Mouse (Mus musculus): Measurements from ENCODE around the gene Tssk1. TPM values are rescaled to one million over a fixed set of nuclear protein-coding genes. Genes with fewer than 3 reads are reported as not detected.
A peak's percentile ranks its signal among the peaks of the same experiment; 100 is the strongest.

Tssk1 gene
- polyA plus RNA-seq, 1 experiment from 2014 or later, result not detected

DNA sequence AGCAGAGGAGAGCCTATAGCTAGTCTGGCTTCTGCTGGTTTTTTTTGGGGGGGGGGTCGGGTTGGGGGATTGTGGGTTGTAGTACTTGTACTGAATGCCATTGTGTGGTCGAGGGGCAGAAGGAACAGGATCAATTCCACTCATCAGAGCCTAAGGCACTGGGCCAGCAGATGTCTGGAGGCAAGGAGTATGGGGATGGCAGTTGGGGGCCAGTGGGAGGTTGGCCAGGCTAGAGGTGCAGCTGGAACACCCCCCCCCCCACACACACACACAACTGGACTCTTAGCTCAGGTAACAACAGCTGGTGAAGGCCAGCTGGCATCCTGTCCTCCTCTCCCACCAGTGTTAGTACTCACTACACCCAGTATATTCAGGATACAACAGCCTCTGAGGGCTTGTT, 35.2 kb downstream of the Tssk1 start:
- H3K36me3 ChIP-seq (replicated peaks), result peaks cover 15% of the 10 kb centered on the region
- H3K4me2 ChIP-seq, result peak overlapping the region; percentile 100; the same call in 1 of the 2 replicates
- ATAC-seq (ENCODE audit: insufficient read depth), result no peak
- H3K9ac ChIP-seq, result no peak overlapping the region
- 22% methylated on average over 2 of the region's 2 CpGs for WGBS (ENCODE audit: insufficient replicate concordance)
- peak overlapping the region; percentile 92 for H3K27ac ChIP-seq (replicated peaks)
- no peaks in the 10 kb centered on the region for H3K9me3 ChIP-seq (replicated peaks)
- peaks cover 57% of the 10 kb centered on the region for H3K4me1 ChIP-seq (replicated peaks)
- no peaks in the 10 kb centered on the region for H3K27me3 ChIP-seq
- no peak overlapping the region for H3K4me3 ChIP-seq (replicated peaks)

DNA sequence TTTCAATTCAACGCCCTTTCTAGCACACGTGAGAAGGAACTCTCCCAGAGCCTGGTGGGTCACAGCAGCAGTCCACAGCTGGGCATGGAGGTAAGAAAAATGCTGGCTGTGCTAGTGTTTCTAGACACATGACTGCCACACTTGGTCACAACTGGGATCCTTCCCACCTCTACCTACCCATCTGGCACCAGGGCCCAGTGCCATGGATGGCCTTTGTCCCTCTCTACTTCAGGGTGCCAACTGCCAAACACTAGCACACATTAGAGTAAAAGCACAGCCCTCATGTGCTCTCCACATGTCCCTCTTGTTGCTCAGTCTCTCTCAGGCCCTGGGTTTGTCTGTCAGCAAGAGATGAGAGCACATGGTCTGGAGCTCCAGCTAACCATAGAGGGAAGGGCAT, 35.6 kb downstream of the Tssk1 start:
- peaks cover 15% of the 10 kb centered on the region for H3K36me3 ChIP-seq (replicated peaks)
- 86% methylated on average over 2 of the region's 2 CpGs for WGBS (ENCODE audit: insufficient replicate concordance)
- no peaks in the 10 kb centered on the region for H3K27me3 ChIP-seq
- H3K4me1 ChIP-seq (replicated peaks), result peaks cover 62% of the 10 kb centered on the region
- H3K27ac ChIP-seq (replicated peaks), result peak overlapping the region; percentile 14; the same call in 1 of the 2 replicates
- no peak for ATAC-seq (ENCODE audit: insufficient read depth)
- no peak overlapping the region for H3K9ac ChIP-seq
- H3K4me2 ChIP-seq, result no peak overlapping the region
- H3K9me3 ChIP-seq (replicated peaks), result no peaks in the 10 kb centered on the region
- H3K4me3 ChIP-seq (replicated peaks), result no peak overlapping the region

DNA sequence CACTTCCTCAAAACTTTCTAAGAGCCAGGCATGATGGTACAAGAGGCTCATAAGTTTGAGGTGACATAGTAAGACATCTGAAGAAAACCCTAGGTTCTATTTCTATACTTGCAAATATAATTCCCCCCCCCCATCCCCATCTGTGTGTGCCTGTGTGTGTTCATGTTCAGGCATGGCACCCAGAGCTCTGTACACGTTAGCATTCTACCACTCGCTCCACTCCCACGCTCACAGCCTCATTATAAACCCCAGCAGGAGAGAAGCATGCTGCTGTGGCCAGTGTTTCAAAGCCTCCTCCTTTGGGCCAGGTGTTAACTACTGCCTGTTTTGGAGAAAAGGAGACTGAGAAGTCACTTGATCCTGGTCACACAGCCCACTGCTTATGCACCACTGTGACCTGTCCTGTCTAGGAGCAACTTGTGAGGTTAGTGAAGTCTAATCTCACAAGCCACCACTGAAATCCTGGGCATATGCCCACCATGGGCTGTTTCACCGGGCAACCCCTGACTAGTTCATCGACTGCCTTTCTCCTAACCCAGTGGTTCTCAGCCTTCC, 38.0 kb downstream of the Tssk1 start:
- Histone ChIP-seq H3K4me2 (no peak overlapping the region), H3K27me3 (no peaks in the 10 kb centered on the region), H3K36me3 (replicated peaks) (no peaks in the 10 kb centered on the region), H3K27ac (replicated peaks) (no peak overlapping the region), H3K9ac (no peak overlapping the region), H3K9me3 (replicated peaks) (no peaks in the 10 kb centered on the region), H3K4me3 (replicated peaks) (no peak overlapping the region), H3K4me1 (replicated peaks) (peaks cover 48% of the 10 kb centered on the region)
- WGBS (ENCODE audit: insufficient replicate concordance), result 68% methylated on average over 5 of the region's 5 CpGs
- ATAC-seq (ENCODE audit: insufficient read depth), result no peak

DNA sequence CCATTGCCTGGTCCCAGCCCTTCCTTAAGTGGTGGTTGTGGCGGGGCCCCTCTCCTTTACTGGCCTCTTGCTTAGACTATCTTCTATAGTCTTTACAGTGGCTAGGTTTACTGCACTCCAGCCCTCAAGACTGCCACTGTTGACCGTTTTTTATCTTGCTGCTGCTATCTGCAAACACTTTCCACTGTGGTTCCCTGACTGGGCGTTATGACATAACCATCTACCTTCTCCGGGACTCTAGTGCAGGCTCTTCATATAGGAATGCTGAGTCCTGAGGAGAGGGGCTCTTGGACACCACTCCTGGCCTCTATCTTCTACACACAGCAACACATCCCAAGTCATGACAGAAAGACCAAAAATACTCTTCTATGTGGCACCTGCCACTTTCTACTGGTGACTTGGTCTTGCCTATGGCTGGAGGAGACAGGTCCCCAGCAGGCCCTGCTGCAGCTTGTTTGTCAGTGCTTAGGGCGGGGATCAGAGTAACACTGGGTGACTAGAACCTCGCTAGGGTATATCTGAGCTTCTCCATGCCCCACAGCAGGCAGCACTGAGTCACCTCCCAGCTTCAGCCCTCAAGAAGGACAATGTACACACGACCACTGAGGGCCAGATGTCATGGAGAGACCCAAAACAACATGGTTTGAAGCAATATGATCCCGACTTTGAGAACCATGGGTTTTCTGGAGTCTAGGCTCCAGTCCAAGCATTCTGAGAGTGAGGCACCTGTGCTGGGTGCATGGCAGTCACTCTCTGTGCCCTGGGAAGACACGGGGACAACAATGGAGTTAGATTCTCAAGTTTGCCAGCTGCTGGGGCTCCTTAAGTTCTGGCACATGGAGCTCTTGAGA, 39.8 kb downstream of the Tssk1 start:
- H3K27ac ChIP-seq (replicated peaks), result peak overlapping the region; percentile 77
- peak; percentile 69 for ATAC-seq (ENCODE audit: insufficient read depth)

DNA sequence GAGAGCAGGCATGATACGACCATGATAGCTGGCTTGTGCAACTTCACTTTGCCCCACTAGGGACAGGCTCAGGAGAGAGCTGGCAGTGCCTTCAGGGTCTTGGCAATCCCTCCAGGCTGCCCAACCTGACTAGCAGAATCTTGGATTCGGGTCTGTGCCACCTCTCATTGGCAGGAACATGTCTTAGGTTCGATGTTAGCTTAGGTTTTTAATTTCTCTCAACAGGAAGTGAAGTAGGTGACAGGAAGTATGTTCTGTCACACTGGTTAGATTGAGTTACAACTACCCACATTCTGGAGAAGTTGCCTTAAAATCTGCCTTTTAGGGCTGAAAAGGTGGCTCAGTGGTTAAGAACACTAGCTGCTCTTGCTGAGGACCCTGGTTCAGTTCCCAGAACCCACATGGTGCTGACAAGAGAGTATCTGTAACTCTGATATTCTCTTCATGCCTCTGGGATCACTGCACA, 40.5 kb downstream of the Tssk1 start:
- H3K9me3 ChIP-seq (replicated peaks), result no peaks in the 10 kb centered on the region
- H3K9ac ChIP-seq, result no peak overlapping the region
- H3K27ac ChIP-seq (replicated peaks), result peak overlapping the region; percentile 77
- H3K4me2 ChIP-seq, result no peak overlapping the region
- no peak for ATAC-seq (ENCODE audit: insufficient read depth)
- peaks cover 43% of the 10 kb centered on the region for H3K4me1 ChIP-seq (replicated peaks)
- no peak overlapping the region for H3K4me3 ChIP-seq (replicated peaks)
- H3K36me3 ChIP-seq (replicated peaks), result no peaks in the 10 kb centered on the region
- WGBS (ENCODE audit: insufficient replicate concordance), result 22% methylated on average over 3 of the region's 3 CpGs
- no peaks in the 10 kb centered on the region for H3K27me3 ChIP-seq

More for the DNA sequence above, 39.8 kb downstream of the Tssk1 start:
- no peak overlapping the region for H3K4me3 ChIP-seq (replicated peaks)
- H3K4me1 ChIP-seq (replicated peaks), result peaks cover 43% of the 10 kb centered on the region
- H3K4me2 ChIP-seq, result 0 out of 2 replicates have a peak overlapping the region, but pooled peaks have one; percentile 1
- no peaks in the 10 kb centered on the region for H3K27me3 ChIP-seq
- no peaks in the 10 kb centered on the region for H3K9me3 ChIP-seq (replicated peaks)
- H3K9ac ChIP-seq, result 0 out of 2 replicates have a peak overlapping the region, but pooled peaks have one; percentile 12
- H3K36me3 ChIP-seq (replicated peaks), result no peaks in the 10 kb centered on the region
- 22% methylated on average over 9 of the region's 9 CpGs for WGBS (ENCODE audit: insufficient replicate concordance)

DNA sequence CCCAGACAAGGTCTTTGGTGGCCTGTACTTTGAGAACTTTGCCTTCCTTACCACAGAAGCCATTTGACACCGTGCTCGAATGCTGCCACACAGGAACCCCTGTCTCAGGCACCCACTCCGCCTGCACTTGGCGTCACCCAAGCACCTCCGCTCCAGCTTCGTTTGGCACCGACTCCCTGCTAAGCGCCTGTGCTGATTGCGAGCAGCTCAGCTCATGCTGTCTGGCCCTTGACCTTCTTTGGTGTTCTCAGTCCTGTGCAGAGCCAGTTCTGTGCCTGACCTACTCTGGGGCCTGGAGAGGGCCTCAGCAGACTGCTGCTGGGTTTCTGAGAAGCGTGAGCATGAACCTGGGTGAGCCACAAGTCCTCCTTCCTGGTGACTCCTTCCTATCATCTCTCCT, 42.8 kb downstream of the Tssk1 start:
- WGBS (ENCODE audit: insufficient replicate concordance), result 70% methylated on average over 10 of the region's 10 CpGs
- no peak for ATAC-seq (ENCODE audit: insufficient read depth)
- no peak overlapping the region for H3K27ac ChIP-seq (replicated peaks)

DNA sequence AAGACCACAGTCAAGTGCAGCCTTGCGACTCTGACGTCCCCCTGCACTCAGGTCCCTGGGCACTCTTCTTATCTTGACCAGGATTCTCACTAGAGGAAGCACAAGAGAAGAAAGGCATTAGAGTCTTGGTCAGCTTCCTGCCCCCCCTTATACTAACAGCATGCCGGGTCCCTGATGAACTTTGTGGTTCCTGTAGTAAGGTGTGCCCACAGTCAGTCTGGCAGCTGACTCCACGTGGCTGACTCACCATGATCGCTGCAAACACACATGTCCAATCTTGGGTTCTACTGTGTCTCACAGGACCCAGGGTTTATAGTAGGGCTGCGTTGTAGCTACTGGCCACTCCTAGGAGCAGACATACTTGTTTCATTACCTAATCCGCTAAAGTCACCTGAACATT, 44.2 kb downstream of the Tssk1 start:
- H3K36me3 ChIP-seq (replicated peaks), result no peaks in the 10 kb centered on the region
- ATAC-seq (ENCODE audit: insufficient read depth), result no peak
- no peaks in the 10 kb centered on the region for H3K9me3 ChIP-seq (replicated peaks)
- no peak overlapping the region for H3K4me3 ChIP-seq (replicated peaks)
- H3K4me1 ChIP-seq (replicated peaks), result peaks cover 37% of the 10 kb centered on the region
- H3K9ac ChIP-seq, result no peak overlapping the region
- H3K27me3 ChIP-seq, result no peaks in the 10 kb centered on the region
- peak overlapping the region; percentile 49; the same call in 1 of the 2 replicates for H3K4me2 ChIP-seq
- 27% methylated on average over 7 of the region's 7 CpGs for WGBS (ENCODE audit: insufficient replicate concordance)
- peak overlapping the region; percentile 86 for H3K27ac ChIP-seq (replicated peaks)

More for the DNA sequence above, 42.8 kb downstream of the Tssk1 start:
- Histone ChIP-seq H3K4me1 (replicated peaks) (peaks cover 41% of the 10 kb centered on the region), H3K4me3 (replicated peaks) (no peak overlapping the region), H3K9me3 (replicated peaks) (no peaks in the 10 kb centered on the region), H3K4me2 (no peak overlapping the region), H3K36me3 (replicated peaks) (no peaks in the 10 kb centered on the region), H3K9ac (no peak overlapping the region), H3K27me3 (no peaks in the 10 kb centered on the region)

DNA sequence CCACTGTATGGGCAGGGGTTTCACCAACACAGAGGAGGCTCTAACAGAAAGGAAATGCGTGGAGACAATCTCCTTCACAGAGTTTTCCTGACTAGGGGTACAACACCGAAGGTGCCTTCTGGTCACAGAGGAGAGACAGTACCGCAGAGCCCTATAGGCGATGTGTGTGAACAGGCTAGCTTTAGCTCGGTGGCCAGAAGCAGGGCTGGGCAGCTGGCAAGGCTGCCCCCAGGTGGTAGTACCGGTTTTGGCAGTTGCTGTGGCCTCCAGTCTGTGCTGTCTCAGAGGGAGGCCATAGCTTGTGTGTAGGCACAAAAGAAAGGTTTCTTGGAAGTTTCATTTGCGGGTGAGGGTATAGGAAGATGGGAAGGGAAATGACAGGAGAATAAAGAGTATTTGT, 44.8 kb downstream of the Tssk1 start:
- H3K4me2 ChIP-seq, result peak overlapping the region; percentile 49
- H3K4me1 ChIP-seq (replicated peaks), result peaks cover 31% of the 10 kb centered on the region
- H3K4me3 ChIP-seq (replicated peaks), result no peak overlapping the region
- peak; percentile 91 for ATAC-seq (ENCODE audit: insufficient read depth)
- H3K27ac ChIP-seq (replicated peaks), result peak overlapping the region; percentile 86
- H3K9me3 ChIP-seq (replicated peaks), result no peaks in the 10 kb centered on the region
- H3K27me3 ChIP-seq, result no peaks in the 10 kb centered on the region
- H3K36me3 ChIP-seq (replicated peaks), result no peaks in the 10 kb centered on the region
- H3K9ac ChIP-seq, result peak overlapping the region; percentile 16; the same call in 1 of the 2 replicates
- 4% methylated on average over 7 of the region's 7 CpGs for WGBS (ENCODE audit: insufficient replicate concordance)

DNA sequence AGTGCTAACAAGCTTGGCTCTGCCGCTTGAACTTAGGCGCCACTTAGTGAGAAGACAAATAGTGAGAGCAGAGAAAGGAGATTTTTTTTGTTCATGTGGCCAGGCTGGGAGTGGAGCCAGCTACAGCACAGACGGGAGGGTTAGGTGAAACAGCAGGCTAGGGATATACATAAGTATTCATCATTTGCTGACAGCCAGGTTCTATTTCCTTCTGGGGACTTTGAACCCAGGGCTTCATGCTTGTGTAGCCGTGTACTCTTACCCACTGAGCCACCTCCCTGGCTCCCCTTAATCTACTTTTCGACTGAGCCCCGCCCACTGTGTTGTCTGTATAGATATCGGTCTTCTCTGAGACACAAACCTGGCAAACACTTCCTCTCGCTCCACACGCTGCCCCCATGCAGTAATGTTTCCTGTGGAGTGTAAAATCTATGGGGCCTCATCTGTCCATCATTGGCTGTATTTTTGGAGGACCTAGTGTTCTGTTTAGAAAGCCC, 45.3 kb downstream of the Tssk1 start:
- H3K4me2 ChIP-seq, result peak overlapping the region; percentile 49
- no peaks in the 10 kb centered on the region for H3K36me3 ChIP-seq (replicated peaks)
- H3K4me3 ChIP-seq (replicated peaks), result no peak overlapping the region
- peak overlapping the region; percentile 86 for H3K27ac ChIP-seq (replicated peaks)
- no peaks in the 10 kb centered on the region for H3K9me3 ChIP-seq (replicated peaks)
- peak; percentile 93 for ATAC-seq (ENCODE audit: insufficient read depth)
- 16% methylated on average over 9 of the region's 9 CpGs for WGBS (ENCODE audit: insufficient replicate concordance)
- peaks cover 26% of the 10 kb centered on the region for H3K4me1 ChIP-seq (replicated peaks)
- peak overlapping the region; percentile 16; the same call in 1 of the 2 replicates for H3K9ac ChIP-seq
- H3K27me3 ChIP-seq, result no peaks in the 10 kb centered on the region

DNA sequence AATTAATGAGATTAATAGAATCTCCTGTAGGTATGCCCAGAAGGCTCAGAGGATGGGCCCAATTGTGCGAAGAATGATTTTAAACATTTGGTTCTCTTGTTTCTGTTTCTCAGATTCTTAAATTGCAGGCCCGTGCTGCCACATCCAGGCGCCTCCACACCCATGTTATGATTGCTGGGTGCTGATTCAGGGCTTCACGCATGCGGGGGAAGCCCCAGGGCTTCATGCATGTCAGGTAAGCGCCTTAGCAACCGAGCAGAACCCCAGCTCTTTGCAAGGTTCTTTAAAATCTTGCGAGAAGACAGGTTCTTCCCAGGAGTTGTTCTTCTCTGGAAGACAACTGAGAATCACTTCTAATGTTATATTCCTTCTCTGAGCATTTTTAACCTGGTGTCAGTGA, 49.4 kb downstream of the Tssk1 start:
- H3K4me1 ChIP-seq (replicated peaks), result peaks cover 12% of the 10 kb centered on the region
- 67% methylated on average over 8 of the region's 8 CpGs for WGBS (ENCODE audit: insufficient replicate concordance)
- H3K4me2 ChIP-seq, result no peak overlapping the region
- no peak overlapping the region for H3K27ac ChIP-seq (replicated peaks)
- no peaks in the 10 kb centered on the region for H3K36me3 ChIP-seq (replicated peaks)
- ATAC-seq (ENCODE audit: insufficient read depth), result no peak
- H3K4me3 ChIP-seq (replicated peaks), result no peak overlapping the region
- H3K27me3 ChIP-seq, result no peaks in the 10 kb centered on the region
- H3K9me3 ChIP-seq (replicated peaks), result no peaks in the 10 kb centered on the region
- H3K9ac ChIP-seq, result no peak overlapping the region
